Mouse (Mus musculus): ENCODE results near the gene Satb1. TPM values are rescaled to one million over a fixed set of nuclear protein-coding genes. Genes with fewer than 3 reads are reported as not detected.

The Satb1 gene
- polyA plus RNA-seq, 1 experiment from 2014 or later, result 31.9 TPM

DNA sequence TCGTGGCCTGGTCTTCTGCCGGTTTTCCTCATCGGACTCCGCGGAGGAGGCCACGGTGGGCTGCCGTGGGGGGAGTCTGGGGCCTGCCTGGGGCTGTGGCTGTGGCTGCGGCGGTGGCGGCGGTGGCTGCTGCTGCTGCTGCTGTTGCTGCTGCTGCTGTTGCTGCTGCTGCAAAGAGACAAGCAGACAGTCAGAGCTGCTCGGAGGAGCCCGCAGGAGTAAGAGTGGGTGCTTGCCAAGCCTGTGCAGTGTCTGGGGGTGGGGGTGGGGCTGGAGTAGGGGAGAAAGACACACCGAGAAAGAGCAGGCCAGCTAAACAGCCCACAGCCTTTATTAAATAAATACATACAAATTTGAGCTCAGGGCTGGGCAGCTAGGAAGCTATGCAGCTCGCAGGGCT lies 92.8 kb downstream of the Satb1 start:
- Histone ChIP-seq H3K4me2 (no peak overlapping the region), H3K4me1 (ENCODE audit: control insufficient read depth, insufficient read depth, low read length) (no peaks in the 10 kb centered on the region), H3K27me3 (ENCODE audit: control insufficient read depth, insufficient read depth, low read length) (no peaks in the 10 kb centered on the region), H3K36me3 (ENCODE audit: control insufficient read depth, insufficient read depth, low read length) (peaks cover 4% of the 10 kb centered on the region), H3K4me3 (ENCODE audit: low read depth, low read length) (no peak overlapping the region), H3K9ac (ENCODE audit: low read length) (no peak overlapping the region), H3K9me3 (ENCODE audit: control insufficient read depth, low read length) (no peaks in the 10 kb centered on the region), H3K27ac (ENCODE audit: low read depth, low read length) (no peak overlapping the region)
- no peak for DNase-seq (ENCODE audit: low spot score, missing footprints)
- WGBS, result 89% methylated on average over 15 of the region's 15 CpGs
- ATAC-seq (ENCODE audit: low FRiP score), result no peak

DNA sequence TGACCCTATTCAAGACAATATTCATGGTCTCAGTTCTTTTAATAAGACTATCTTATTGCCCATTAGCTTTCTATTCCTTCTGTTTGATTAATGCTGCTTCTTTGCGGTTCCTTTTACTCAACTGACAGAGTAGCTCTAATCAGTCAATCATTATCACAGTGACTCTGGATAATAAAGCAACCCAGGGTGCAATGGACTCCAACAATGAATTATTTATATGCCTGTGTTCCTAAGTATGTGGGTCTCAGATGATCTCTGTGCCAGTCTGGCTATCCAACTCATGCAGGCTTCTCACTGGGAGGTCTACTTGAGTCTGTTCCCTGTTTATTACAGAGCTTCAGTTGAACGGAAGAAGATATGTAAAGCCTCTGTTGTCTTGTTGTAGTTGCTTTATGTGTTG lies 108.6 kb downstream of the Satb1 start:
- Histone ChIP-seq H3K4me2 (no peak overlapping the region), H3K27ac (ENCODE audit: low read depth, low read length) (no peak overlapping the region), H3K27me3 (ENCODE audit: control insufficient read depth, insufficient read depth, low read length) (no peaks in the 10 kb centered on the region), H3K9ac (ENCODE audit: low read length) (no peak overlapping the region), H3K36me3 (ENCODE audit: control insufficient read depth, insufficient read depth, low read length) (no peaks in the 10 kb centered on the region), H3K9me3 (ENCODE audit: control insufficient read depth, low read length) (no peaks in the 10 kb centered on the region), H3K4me1 (ENCODE audit: control insufficient read depth, insufficient read depth, low read length) (no peaks in the 10 kb centered on the region), H3K4me3 (ENCODE audit: low read depth, low read length) (no peak overlapping the region)
- no peak for ATAC-seq (ENCODE audit: low FRiP score)
- no peak for DNase-seq (ENCODE audit: low spot score, missing footprints)
- WGBS, result 74% methylated on average over 2 of the region's 2 CpGs

- 70% methylated on average over 6 of the region's 6 CpGs for WGBS
- no peak overlapping the region for H3K4me3 ChIP-seq (ENCODE audit: low read depth, low read length)
- H3K27ac ChIP-seq (ENCODE audit: low read depth, low read length), result no peak overlapping the region
- no peaks in the 10 kb centered on the region for H3K36me3 ChIP-seq (ENCODE audit: control insufficient read depth, insufficient read depth, low read length)
- H3K27me3 ChIP-seq (ENCODE audit: control insufficient read depth, insufficient read depth, low read length), result no peaks in the 10 kb centered on the region
- no peaks in the 10 kb centered on the region for H3K9me3 ChIP-seq (ENCODE audit: control insufficient read depth, low read length)
- no peak for DNase-seq (ENCODE audit: low spot score, missing footprints)
- H3K4me2 ChIP-seq, result no peak overlapping the region
- no peak overlapping the region for H3K9ac ChIP-seq (ENCODE audit: low read length)
- ATAC-seq (ENCODE audit: low FRiP score), result no peak
- no peaks in the 10 kb centered on the region for H3K4me1 ChIP-seq (ENCODE audit: control insufficient read depth, insufficient read depth, low read length)
Measured at GRCm38 (mm10) chr17:51695711-51696110, 137.4 kb downstream of the Satb1 start.

- Histone ChIP-seq H3K27ac (ENCODE audit: low read depth, low read length) (no peak overlapping the region), H3K9me3 (ENCODE audit: control insufficient read depth, low read length) (no peaks in the 10 kb centered on the region), H3K4me3 (ENCODE audit: low read depth, low read length) (no peak overlapping the region), H3K4me1 (ENCODE audit: control insufficient read depth, insufficient read depth, low read length) (no peaks in the 10 kb centered on the region), H3K36me3 (ENCODE audit: control insufficient read depth, insufficient read depth, low read length) (no peaks in the 10 kb centered on the region), H3K9ac (ENCODE audit: low read length) (no peak overlapping the region), H3K4me2 (no peak overlapping the region), H3K27me3 (ENCODE audit: control insufficient read depth, insufficient read depth, low read length) (no peaks in the 10 kb centered on the region)
- ATAC-seq (ENCODE audit: low FRiP score), result no peak
- no peak for DNase-seq (ENCODE audit: low spot score, missing footprints)
- WGBS, result 69% methylated on average over 2 of the region's 2 CpGs
Measured at GRCm38 (mm10) chr17:51695271-51695670, 137.8 kb downstream of the Satb1 start.

DNA sequence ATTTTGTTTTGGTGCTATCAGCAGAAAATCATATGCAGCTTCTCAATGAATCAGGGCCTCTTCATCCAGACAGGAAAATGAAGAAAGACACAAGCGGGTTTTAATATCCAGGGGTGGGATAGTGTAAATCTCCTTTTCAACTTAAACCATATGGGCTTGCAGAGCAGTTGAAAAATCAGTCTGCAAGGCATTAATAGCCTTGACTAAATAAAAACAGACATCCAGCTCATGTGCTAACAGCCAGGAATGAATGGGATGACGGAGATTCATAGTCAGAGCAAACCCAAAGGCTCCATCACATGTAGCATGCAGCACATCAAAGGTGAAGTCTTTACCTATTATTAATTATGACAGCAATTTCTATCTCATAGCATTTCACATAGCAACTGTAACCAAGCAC lies 142.6 kb downstream of the Satb1 start:
- H3K9ac ChIP-seq (ENCODE audit: low read length), result no peak overlapping the region
- no peak overlapping the region for H3K4me3 ChIP-seq (ENCODE audit: low read depth, low read length)
- no peaks in the 10 kb centered on the region for H3K9me3 ChIP-seq (ENCODE audit: control insufficient read depth, low read length)
- DNase-seq (ENCODE audit: low spot score, missing footprints) (no peak), ATAC-seq (ENCODE audit: low FRiP score) (no peak)
- no peak overlapping the region for H3K27ac ChIP-seq (ENCODE audit: low read depth, low read length)
- H3K27me3 ChIP-seq (ENCODE audit: control insufficient read depth, insufficient read depth, low read length), result no peaks in the 10 kb centered on the region
- no peaks in the 10 kb centered on the region for H3K36me3 ChIP-seq (ENCODE audit: control insufficient read depth, insufficient read depth, low read length)
- H3K4me2 ChIP-seq, result no peak overlapping the region
- H3K4me1 ChIP-seq (ENCODE audit: control insufficient read depth, insufficient read depth, low read length), result no peaks in the 10 kb centered on the region
- 76% methylated on average over 2 of the region's 2 CpGs for WGBS

DNA sequence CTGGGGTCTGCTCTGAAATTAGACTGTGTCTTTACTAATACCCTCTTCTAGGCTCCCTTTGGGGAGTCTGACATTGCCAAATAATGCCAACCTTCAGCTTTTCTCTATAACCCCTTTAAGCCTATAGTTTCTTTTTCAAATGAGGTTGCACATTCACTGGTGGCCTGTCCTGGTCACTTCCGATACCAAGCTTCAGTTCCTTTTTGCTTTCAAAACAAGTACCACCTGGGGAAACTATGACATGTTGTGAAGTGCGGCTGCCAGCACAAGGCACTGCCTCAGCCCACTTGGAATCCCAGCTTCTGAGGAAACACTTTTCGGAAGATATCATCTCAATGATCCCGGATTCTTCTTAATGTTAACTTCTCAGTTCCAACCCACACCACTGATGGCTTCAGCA lies 145.9 kb downstream of the Satb1 start:
- Histone ChIP-seq H3K4me2 (no peak overlapping the region), H3K4me3 (ENCODE audit: low read depth, low read length) (no peak overlapping the region), H3K4me1 (ENCODE audit: control insufficient read depth, insufficient read depth, low read length) (no peaks in the 10 kb centered on the region), H3K9me3 (ENCODE audit: control insufficient read depth, low read length) (no peaks in the 10 kb centered on the region), H3K36me3 (ENCODE audit: control insufficient read depth, insufficient read depth, low read length) (no peaks in the 10 kb centered on the region), H3K9ac (ENCODE audit: low read length) (no peak overlapping the region), H3K27ac (ENCODE audit: low read depth, low read length) (no peak overlapping the region), H3K27me3 (ENCODE audit: control insufficient read depth, insufficient read depth, low read length) (no peaks in the 10 kb centered on the region)
- DNase-seq (ENCODE audit: low spot score, missing footprints), result no peak
- ATAC-seq (ENCODE audit: low FRiP score), result no peak
- WGBS, result 92% methylated on average over 4 of the region's 4 CpGs
